Mouse (Mus musculus) v-Abl transformed pro-B cells (cell line): Measurements from ENCODE around the gene Hs6st3.

Experiments
- in situ Hi-C, 2 experiments: fragments of 400-800 bp; cut with MboI; formaldehyde crosslinking; loops; one replicate each; pipeline ENCODE4 v1.15.1; 2025; ENCODE audit not compliant: unreplicated experiment in 2 of 2

Hs6st3 gene

DNA sequence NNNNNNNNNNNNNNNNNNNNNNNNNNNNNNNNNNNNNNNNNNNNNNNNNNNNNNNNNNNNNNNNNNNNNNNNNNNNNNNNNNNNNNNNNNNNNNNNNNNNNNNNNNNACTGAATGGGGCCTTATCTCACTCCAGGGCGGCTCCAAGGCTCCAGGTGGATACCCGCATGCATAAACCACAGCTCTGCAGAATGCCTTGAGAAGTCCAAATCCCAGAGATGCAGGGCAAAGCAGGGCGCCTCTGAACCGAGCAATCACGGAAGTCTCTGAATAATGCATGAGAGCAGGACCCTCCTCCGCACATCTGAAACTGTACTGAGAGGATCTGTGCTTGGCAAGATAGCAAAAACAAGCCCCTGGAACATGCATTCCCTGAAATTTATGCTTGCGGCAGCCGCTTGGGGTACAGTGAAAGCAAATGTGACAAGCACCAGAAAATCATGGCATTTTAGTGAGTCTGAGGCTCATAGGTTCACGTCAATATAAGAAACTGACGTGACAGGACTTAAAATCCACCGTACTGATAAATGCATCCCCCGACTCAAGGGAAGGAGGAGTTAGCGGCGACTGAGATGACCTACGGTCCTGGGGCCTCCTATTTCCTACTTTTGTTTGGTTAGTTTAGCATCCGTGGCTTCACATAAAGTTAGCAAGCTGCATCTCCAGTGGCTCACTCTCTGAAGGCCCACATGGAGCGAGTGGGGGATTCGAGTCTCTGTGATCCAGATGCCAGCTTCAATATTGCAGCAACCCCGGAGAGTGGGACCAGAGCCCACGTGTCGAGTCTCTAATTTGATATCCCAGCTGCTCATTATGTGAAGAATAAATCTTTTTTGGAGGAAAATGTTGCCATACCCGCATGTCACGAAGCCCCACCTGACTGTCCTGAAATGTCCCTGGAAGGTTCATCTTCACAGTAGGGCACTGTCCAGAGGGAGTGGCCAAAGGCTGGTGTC is 719.5 kb downstream of the Hs6st3 start:
- in situ Hi-C loops, result no loop called here

DNA sequence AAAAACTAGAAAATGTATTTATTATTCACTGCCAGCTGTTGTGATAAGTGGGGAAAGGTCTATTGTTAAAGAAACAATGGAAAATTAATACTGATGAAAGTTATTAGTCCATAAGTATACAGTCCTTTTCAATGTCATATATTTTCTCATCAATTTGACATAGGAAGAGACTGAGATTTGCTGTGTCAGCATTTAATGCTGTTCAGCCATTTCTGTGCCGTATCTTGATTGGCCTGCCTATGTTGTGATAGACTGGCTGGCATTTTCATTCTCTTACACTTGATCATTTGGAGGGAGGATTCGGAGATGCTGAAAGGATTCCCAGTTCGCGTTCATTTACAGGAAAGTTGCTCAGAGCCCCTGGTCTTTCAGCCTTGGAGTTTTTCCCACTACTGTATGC is 735.5 kb downstream of the Hs6st3 start:
- in situ Hi-C loops, result no loop called here

GRCm38 (mm10) chr14:119892922-119893321 is 754.8 kb downstream of the Hs6st3 start:
- in situ Hi-C loops, result no loop called here

GRCm38 (mm10) chr14:119895097-119895496 is 757.0 kb downstream of the Hs6st3 start:
- in situ Hi-C loops, result no loop called here

DNA sequence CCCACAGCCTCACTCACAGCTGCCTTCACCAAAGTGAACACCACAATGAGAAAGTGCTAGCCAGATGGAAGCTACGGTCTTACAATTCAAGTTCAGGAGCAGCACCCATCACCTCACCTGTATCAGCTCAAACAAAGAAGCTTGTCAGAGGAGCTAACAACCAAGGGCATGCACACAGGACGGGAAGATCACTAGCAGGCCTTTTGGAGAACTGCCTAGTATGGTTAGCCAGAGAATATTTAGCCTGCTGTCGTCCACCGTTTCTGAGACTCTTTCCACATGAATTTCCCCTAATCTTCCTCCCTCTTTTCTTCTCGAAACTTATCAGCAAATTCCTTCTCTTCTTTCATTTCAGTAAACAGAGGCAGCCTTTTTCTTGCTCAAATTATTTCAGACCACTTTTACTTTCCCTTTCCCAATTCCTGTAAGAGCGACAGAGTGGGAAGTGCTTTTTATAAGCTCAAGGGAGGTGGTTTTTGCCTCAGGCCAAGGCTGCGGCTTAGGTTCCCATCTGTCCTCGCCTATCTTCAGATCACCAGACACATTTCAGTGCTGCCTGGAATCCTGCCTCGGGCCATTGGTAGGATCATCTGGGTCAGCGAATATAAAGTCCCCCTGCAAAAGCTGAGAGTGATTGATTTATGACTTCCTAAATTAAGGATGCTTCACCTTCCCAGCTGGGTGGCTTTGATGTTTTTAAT is 757.8 kb downstream of the Hs6st3 start:
- in situ Hi-C loops, result no loop called here

DNA sequence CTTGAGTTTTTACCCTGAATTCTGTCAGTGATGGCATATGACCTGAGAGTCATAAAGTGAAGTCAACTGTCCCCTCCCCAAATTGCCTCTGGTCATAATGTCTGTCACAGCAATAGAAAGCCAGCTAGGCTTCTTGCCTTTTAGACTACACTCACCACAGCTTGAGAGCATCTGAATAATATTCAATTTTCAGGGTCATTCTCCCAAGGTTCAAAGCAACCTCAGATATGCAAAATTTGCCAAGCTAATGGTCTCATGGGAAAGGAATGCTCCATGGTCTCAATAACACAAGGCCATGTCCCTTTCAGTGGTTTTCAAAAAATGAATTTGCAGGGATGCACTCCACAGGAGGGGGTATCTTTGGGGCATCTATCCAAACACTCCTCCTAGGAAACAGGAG is 764.3 kb downstream of the Hs6st3 start:
- in situ Hi-C loops, result no loop called here

DNA sequence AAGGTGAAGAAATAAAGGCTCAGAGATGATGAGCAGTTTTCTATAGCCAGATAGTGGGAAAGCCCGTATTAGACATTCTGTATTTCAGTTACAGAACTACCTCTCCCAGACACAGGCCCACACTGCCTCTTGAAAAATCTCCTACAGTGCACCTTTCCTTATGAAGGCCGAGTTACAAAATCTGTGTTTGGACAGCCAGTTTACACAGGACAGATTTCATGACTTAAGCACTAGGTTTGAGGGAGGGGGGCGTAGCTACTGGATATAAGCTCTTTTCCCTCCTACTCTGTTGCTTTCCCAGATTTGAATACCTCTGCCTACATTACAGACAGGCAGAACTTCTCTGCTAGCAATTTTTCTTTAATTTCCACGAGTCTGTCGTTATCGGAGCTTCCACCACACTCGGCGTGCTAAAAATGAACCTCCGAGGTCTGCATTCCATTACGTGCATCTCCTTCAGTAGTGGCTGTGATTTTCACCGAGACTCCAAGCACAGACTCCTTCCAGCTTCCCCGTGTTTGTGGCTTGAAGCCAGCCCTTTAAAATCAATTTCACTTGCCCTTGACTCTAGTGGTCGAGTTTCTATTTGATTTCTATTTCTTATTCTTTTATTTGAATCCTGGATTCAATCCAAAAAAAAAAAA is 770.0 kb downstream of the Hs6st3 start:
- in situ Hi-C loops, result no loop called here

GRCm38 (mm10) chr14:119914508-119914907 is 776.4 kb downstream of the Hs6st3 start:
- in situ Hi-C loops, result no loop called here

GRCm38 (mm10) chr14:119918281-119919034 is 780.3 kb downstream of the Hs6st3 start:
- in situ Hi-C loops, result no loop called here

GRCm38 (mm10) chr14:119919177-119919576 is 781.0 kb downstream of the Hs6st3 start:
- in situ Hi-C loops, result no loop called here
